Mouse (Mus musculus) embryonic facial prominence, embryonic 13.5 days (tissue): ENCODE results near the gene Prpf19. TPM values are rescaled to one million over a fixed set of nuclear protein-coding genes. Genes with fewer than 3 reads are reported as not detected.
A peak's percentile ranks its signal among the peaks of the same experiment; 100 is the strongest.

Experiments
- ATAC-seq: fragments of 200-750 bp; cut with Nextera tagmentation; 2 replicates; pipeline ENCODE4 v1.8.0; 2017; ENCODE audit warnings: low read depth; ENCODE audit not compliant: insufficient number of reproducible peaks, insufficient read depth, low FRiP score, low TSS enrichment
- H3K27ac ChIP-seq: fragments of 300-500 bp; sonication (generic); 2 replicates; pipeline ENCODE4 v1.5.1; 2015; ENCODE audit warnings: moderate library complexity, mild to moderate bottlenecking, inconsistent platforms
- H3K27me3 ChIP-seq: fragments of 300-500 bp; sonication (generic); 2 replicates; pipeline ENCODE4 v1.6.1; 2015; ENCODE audit warnings: mild to moderate bottlenecking, inconsistent platforms
- H3K36me3 ChIP-seq: fragments of 300-500 bp; sonication (generic); 2 replicates; pipeline ENCODE4 v1.6.1; 2015; ENCODE audit warnings: mild to moderate bottlenecking, inconsistent platforms
- H3K4me1 ChIP-seq: fragments of 300-500 bp; sonication (generic); 2 replicates; pipeline ENCODE4 v1.6.1; 2015; ENCODE audit warnings: inconsistent platforms
- H3K4me2 ChIP-seq: fragments of 300-500 bp; sonication (generic); 2 replicates; pipeline ENCODE4 v1.6.1; 2015; ENCODE audit warnings: moderate library complexity, mild to moderate bottlenecking, inconsistent platforms
- H3K4me3 ChIP-seq: fragments of 300-500 bp; sonication (generic); 2 replicates; pipeline ENCODE4 v1.5.1; 2015; ENCODE audit warnings: mild to moderate bottlenecking, inconsistent platforms
- H3K9ac ChIP-seq: fragments of 300-500 bp; sonication (generic); 2 replicates; pipeline ENCODE4 v1.6.1; 2015; ENCODE audit warnings: mild to moderate bottlenecking, inconsistent platforms
- H3K9me3 ChIP-seq: fragments of 300-500 bp; sonication (generic); 2 replicates; pipeline ENCODE4 v1.6.1; 2016; ENCODE audit warnings: inconsistent platforms
- WGBS: fragments of 180-500 bp; shearing (Covaris S2); methylation state at CpG from one replicate; pipeline ENCODE4 v1.1.7; 2015; ENCODE audit warnings: mixed read lengths; 5-methylcytosine and 5-hydroxymethylcytosine counted together
- polyA plus RNA-seq: library from polyadenylated mRNA; unstranded; fragments of >200 nt; fragmentation: Nextera tagmentation; extraction: Ambion mirVana; gene quantifications from 2 replicates; pipeline ENCODE4 v1.2.1, GENCODE M21; 2015

Gene Prpf19
- polyA plus RNA-seq, 1 experiment from 2014 or later: 47.5 TPM

GRCm38 (mm10) chr19:10918321-10918991 lies 23.4 kb downstream of the Prpf19 start:
- Histone ChIP-seq H3K9ac (no peak overlapping the region), H3K27me3 (no peaks in the 10 kb centered on the region), H3K9me3 (no peaks in the 10 kb centered on the region), H3K4me1 (no peaks in the 10 kb centered on the region), H3K36me3 (no peaks in the 10 kb centered on the region), H3K4me2 (no peak overlapping the region), H3K27ac (no peak overlapping the region), H3K4me3 (no peak overlapping the region)
- no peak for ATAC-seq
- 83% methylated on average over 10 of the region's 10 CpGs for WGBS

- ATAC-seq: no peak
- WGBS: 58% methylated on average over 2 of the region's 2 CpGs
- no peaks in the 10 kb centered on the region for H3K27me3 ChIP-seq
- H3K36me3 ChIP-seq: no peaks in the 10 kb centered on the region
- H3K4me1 ChIP-seq: no peaks in the 10 kb centered on the region
- H3K27ac ChIP-seq: no peak within 1 kb of the TSS
- H3K9me3 ChIP-seq: no peaks in the 10 kb centered on the region
- no peak within 1 kb of the TSS for H3K4me3 ChIP-seq
- H3K9ac ChIP-seq: no peak within 1 kb of the TSS
- no peak within 1 kb of the TSS for H3K4me2 ChIP-seq
Observed at GRCm38 (mm10) chr19:10920532-10920931, 25.5 kb downstream of the Prpf19 start, which contains the start of gene Zp1. Gene Zp1 (minus strand): TSS chr19:10920632.

DNA sequence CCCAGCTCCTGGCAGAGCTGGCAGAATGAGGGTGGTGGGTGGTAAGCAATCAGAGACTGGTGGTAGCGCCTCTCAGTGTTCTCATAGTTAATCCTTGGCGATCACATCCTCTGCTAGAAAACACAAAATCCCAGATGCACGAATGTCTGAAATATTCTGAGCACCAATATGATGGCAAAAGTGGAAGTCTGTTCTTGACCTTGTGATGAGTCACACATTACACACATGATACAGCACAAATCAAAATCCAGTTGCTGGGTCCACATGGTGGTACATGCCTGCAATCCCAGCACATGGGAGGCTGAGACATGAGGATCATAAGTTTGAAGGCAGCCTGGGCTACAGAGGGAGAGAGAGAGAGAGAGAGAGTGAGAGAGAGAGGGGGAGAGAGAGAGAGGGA lies 26.0 kb downstream of the Prpf19 start:
- 77% methylated on average over 3 of the region's 3 CpGs for WGBS
- ATAC-seq: no peak

DNA sequence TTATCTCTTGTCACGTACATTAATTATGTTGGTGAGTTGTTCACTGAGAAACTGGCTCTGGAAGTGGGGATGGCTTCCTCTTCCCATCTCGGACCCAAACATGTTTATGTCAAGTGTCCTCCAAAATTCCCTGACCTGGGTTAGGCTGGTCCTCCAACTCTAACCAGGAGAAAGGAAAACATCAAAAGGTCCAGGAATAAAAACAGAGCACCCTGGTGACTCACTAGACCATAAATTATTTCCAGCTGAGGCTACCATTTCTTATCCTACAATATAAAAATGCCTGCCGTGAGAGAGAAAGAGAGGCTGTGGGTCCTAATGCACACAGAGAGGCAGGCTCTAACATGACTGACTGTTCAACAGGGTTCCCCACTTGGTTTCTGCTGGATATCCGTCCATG lies 29.2 kb downstream of the Prpf19 start:
- ATAC-seq: no peak
- WGBS: 43% methylated on average over 4 of the region's 4 CpGs
- Histone ChIP-seq H3K4me3 (no peak overlapping the region), H3K9me3 (no peaks in the 10 kb centered on the region), H3K9ac (no peak overlapping the region), H3K27ac (no peak overlapping the region), H3K4me1 (no peaks in the 10 kb centered on the region), H3K36me3 (no peaks in the 10 kb centered on the region), H3K4me2 (no peak overlapping the region), H3K27me3 (no peaks in the 10 kb centered on the region)

More for the DNA sequence above, 26.0 kb downstream of the Prpf19 start:
- no peak overlapping the region for H3K4me3 ChIP-seq
- no peaks in the 10 kb centered on the region for H3K36me3 ChIP-seq
- no peak overlapping the region for H3K9ac ChIP-seq
- no peaks in the 10 kb centered on the region for H3K27me3 ChIP-seq
- H3K4me2 ChIP-seq: no peak overlapping the region
- no peak overlapping the region for H3K27ac ChIP-seq
- H3K4me1 ChIP-seq: no peaks in the 10 kb centered on the region
- H3K9me3 ChIP-seq: no peaks in the 10 kb centered on the region

- H3K9ac ChIP-seq: no peak overlapping the region
- no peaks in the 10 kb centered on the region for H3K36me3 ChIP-seq
- no peaks in the 10 kb centered on the region for H3K9me3 ChIP-seq
- H3K4me3 ChIP-seq: no peak overlapping the region
- no peak overlapping the region for H3K4me2 ChIP-seq
- no peak overlapping the region for H3K27ac ChIP-seq
- WGBS: 29% methylated on average over 6 of the region's 6 CpGs
- no peaks in the 10 kb centered on the region for H3K4me1 ChIP-seq
- ATAC-seq: no peak
- no peaks in the 10 kb centered on the region for H3K27me3 ChIP-seq
Observed at GRCm38 (mm10) chr19:10926123-10926621, 31.1 kb downstream of the Prpf19 start.

DNA sequence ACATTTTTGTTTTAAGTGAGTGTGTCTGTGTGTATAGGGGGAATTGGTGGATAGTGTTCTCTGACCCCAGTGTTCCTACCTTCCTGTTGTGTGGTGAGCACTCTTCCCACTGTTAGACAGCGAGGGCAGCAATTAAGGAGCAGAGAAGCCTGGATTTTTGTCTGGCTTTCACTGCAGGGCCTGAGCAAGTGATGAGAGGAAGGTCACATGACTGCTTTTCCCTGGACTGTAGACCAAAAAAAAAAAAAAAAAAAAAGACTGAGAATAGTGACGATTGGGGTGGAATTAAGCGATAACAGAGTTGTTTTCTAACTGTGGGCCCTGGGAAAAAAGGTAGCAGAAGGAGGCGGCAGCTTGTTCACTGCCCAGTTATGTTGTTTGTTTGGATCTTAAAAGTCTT lies 31.6 kb downstream of the Prpf19 start:
- Histone ChIP-seq H3K27me3 (no peaks in the 10 kb centered on the region), H3K4me1 (no peaks in the 10 kb centered on the region), H3K9ac (no peak overlapping the region), H3K9me3 (no peaks in the 10 kb centered on the region), H3K36me3 (no peaks in the 10 kb centered on the region), H3K4me2 (no peak overlapping the region), H3K27ac (no peak overlapping the region), H3K4me3 (no peak overlapping the region)
- no peak for ATAC-seq
- WGBS: 51% methylated on average over 4 of the region's 4 CpGs

DNA sequence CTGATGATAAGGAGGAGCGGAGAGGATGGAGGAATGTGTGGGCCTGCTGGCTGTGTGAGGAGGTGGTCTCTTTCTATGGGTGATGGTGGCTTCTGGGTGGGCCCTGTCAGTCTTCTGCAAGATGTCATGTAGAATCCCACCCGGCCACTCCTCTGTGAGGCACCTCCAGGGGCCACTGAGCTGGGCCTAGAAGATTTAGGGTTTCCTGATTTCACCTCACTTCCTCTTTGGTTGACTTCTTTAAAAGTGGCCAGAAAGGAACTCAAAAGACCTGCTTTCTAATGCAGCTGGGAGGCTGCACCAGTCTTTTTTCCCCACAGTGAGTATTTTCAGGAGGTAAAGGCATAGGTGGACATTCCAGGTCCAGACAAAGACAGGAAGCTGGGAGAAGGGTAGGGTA lies 35.6 kb downstream of the Prpf19 start:
- no peak for ATAC-seq
- Histone ChIP-seq H3K9me3 (no peaks in the 10 kb centered on the region), H3K4me1 (no peaks in the 10 kb centered on the region), H3K9ac (no peak overlapping the region), H3K4me2 (no peak overlapping the region), H3K27ac (no peak overlapping the region), H3K27me3 (no peaks in the 10 kb centered on the region), H3K36me3 (no peaks in the 10 kb centered on the region), H3K4me3 (no peak overlapping the region)
- WGBS: 80% methylated on average over 2 of the region's 2 CpGs

- no peak for ATAC-seq
- Histone ChIP-seq H3K27me3 (no peaks in the 10 kb centered on the region), H3K9ac (no peak overlapping the region), H3K4me2 (no peak overlapping the region), H3K9me3 (no peaks in the 10 kb centered on the region), H3K27ac (no peak overlapping the region), H3K36me3 (no peaks in the 10 kb centered on the region), H3K4me3 (no peak overlapping the region), H3K4me1 (no peaks in the 10 kb centered on the region)
- WGBS: 34% methylated on average over 5 of the region's 5 CpGs
Observed at GRCm38 (mm10) chr19:10935029-10935428, 40.0 kb downstream of the Prpf19 start.

GRCm38 (mm10) chr19:10936077-10936476 lies 41.0 kb downstream of the Prpf19 start:
- H3K9ac ChIP-seq: no peak overlapping the region
- H3K36me3 ChIP-seq: no peaks in the 10 kb centered on the region
- no peak for ATAC-seq
- H3K27ac ChIP-seq: no peak overlapping the region
- 79% methylated on average over 5 of the region's 5 CpGs for WGBS
- H3K4me1 ChIP-seq: peaks cover 7% of the 10 kb centered on the region; the same call in 1 of the 2 replicates
- H3K4me3 ChIP-seq: no peak overlapping the region
- no peaks in the 10 kb centered on the region for H3K27me3 ChIP-seq
- no peaks in the 10 kb centered on the region for H3K9me3 ChIP-seq
- H3K4me2 ChIP-seq: no peak overlapping the region

- no peak within 1 kb of the TSS for H3K4me2 ChIP-seq
- no peaks in the 10 kb centered on the region for H3K9me3 ChIP-seq
- no peak for ATAC-seq
- no peaks in the 10 kb centered on the region for H3K27me3 ChIP-seq
- 51% methylated on average over 5 of the region's 5 CpGs for WGBS
- H3K36me3 ChIP-seq: peaks cover 5% of the 10 kb centered on the region
- no peak within 1 kb of the TSS for H3K4me3 ChIP-seq
- H3K27ac ChIP-seq: no peak within 1 kb of the TSS
- no peak within 1 kb of the TSS for H3K9ac ChIP-seq
- peaks cover 9% of the 10 kb centered on the region; the same call in 1 of the 2 replicates for H3K4me1 ChIP-seq
Observed at GRCm38 (mm10) chr19:10937110-10937563, 42.1 kb downstream of the Prpf19 start, which contains the start of gene Ptgdr2. Gene Ptgdr2 (plus strand): TSS chr19:10937160.

- Histone ChIP-seq H3K9ac (no peak overlapping the region), H3K27ac (no peak overlapping the region), H3K4me2 (no peak overlapping the region), H3K4me3 (no peak overlapping the region), H3K27me3 (no peaks in the 10 kb centered on the region), H3K36me3 (peaks cover 21% of the 10 kb centered on the region), H3K9me3 (no peaks in the 10 kb centered on the region), H3K4me1 (peaks cover 9% of the 10 kb centered on the region; the same call in 1 of the 2 replicates)
- 56% methylated on average over 3 of the region's 3 CpGs for WGBS
- ATAC-seq: no peak
Observed at GRCm38 (mm10) chr19:10938771-10939170, 43.7 kb downstream of the Prpf19 start.

DNA sequence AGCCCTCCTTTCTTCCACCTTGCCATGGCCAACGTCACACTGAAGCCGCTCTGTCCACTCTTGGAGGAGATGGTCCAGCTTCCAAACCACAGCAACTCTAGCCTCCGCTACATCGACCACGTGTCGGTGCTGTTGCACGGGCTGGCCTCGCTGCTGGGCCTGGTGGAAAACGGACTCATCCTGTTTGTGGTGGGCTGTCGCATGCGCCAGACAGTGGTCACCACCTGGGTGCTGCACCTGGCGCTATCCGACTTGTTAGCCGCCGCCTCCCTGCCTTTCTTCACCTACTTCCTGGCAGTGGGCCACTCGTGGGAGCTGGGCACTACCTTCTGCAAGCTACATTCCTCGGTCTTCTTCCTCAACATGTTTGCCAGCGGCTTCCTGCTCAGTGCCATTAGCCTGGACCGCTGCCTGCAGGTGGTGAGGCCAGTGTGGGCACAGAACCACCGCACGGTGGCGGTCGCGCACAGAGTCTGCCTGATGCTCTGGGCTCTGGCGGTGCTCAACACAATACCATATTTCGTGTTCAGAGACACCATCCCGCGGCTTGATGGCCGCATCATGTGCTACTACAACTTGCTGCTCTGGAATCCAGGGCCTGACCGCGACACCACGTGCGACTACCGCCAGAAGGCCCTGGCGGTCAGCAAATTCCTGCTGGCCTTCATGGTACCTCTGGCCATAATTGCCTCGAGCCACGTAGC lies 45.2 kb downstream of the Prpf19 start:
- Histone ChIP-seq H3K36me3 (peaks cover 36% of the 10 kb centered on the region), H3K27me3 (no peaks in the 10 kb centered on the region), H3K4me1 (peaks cover 9% of the 10 kb centered on the region; the same call in 1 of the 2 replicates), H3K4me2 (peak overlapping the region; percentile 92), H3K9ac (peak overlapping the region; percentile 74), H3K27ac (no peak overlapping the region), H3K9me3 (no peaks in the 10 kb centered on the region), H3K4me3 (peak overlapping the region; percentile 47)
- WGBS: 17% methylated on average over 37 of the region's 37 CpGs
- peak; percentile 75 for ATAC-seq
